Mouse (Mus musculus): ENCODE data around the gene Zranb3. TPM values are rescaled to one million over a fixed set of nuclear protein-coding genes. Genes with fewer than 3 reads are reported as not detected.
A peak's percentile ranks its signal among the peaks of the same experiment; 100 is the strongest.
"Not testable (repeated sequence)": the region's sequence is repeated elsewhere in the genome, so short reads cannot be mapped to it uniquely, and the experiment has no call there.

Zranb3 gene
- total and polyA plus RNA-seq, 2 experiments from 2014 or later: 2.7 to 4.1 TPM

GRCm38 (mm10) chr1:128013698-128014386 is 89.0 kb downstream of the Zranb3 start:
- H3K27me3 ChIP-seq (ENCODE audit: insufficient read depth, low read length): no peaks in the 10 kb centered on the region
- H3K4me2 ChIP-seq (ENCODE audit: low read depth): no peak overlapping the region
- no peak overlapping the region for H3K4me3 ChIP-seq (ENCODE audit: low read depth, low read length)
- peaks cover 6% of the 10 kb centered on the region; the same call in 1 of the 2 replicates for H3K4me1 ChIP-seq (ENCODE audit: insufficient read depth)
- no peak overlapping the region for H3K27ac ChIP-seq (ENCODE audit: low read depth, low read length)
- no peak overlapping the region for H3K9ac ChIP-seq
- no peaks in the 10 kb centered on the region for H3K36me3 ChIP-seq (ENCODE audit: insufficient read depth)
- WGBS: 75% methylated on average over 4 of the region's 4 CpGs
- no peak for ATAC-seq
- no peak for TF ChIP-seq CTCF (IDR thresholded peaks at IDR 0.05; ENCODE audit: low read depth)
- no peak for DNase-seq
- H3K9me3 ChIP-seq (ENCODE audit: low read length): no peaks in the 10 kb centered on the region

GRCm38 (mm10) chr1:128009751-128010150 is 93.1 kb downstream of the Zranb3 start:
- Histone ChIP-seq H3K9ac (no peak overlapping the region), H3K4me3 (ENCODE audit: low read depth, low read length) (no peak overlapping the region), H3K4me1 (ENCODE audit: insufficient read depth) (no peaks in the 10 kb centered on the region), H3K4me2 (ENCODE audit: low read depth) (no peak overlapping the region), H3K27me3 (ENCODE audit: insufficient read depth, low read length) (no peaks in the 10 kb centered on the region), H3K27ac (ENCODE audit: low read depth, low read length) (no peak overlapping the region), H3K36me3 (ENCODE audit: insufficient read depth) (no peaks in the 10 kb centered on the region), H3K9me3 (ENCODE audit: low read length) (no peaks in the 10 kb centered on the region)
- peak; percentile 16 for DNase-seq
- ATAC-seq: peak; percentile 73
- TF ChIP-seq CTCF (IDR thresholded peaks at IDR 0.05; ENCODE audit: low read depth): no peak
- 77% methylated on average over 2 of the region's 2 CpGs for WGBS

- H3K27me3 ChIP-seq (ENCODE audit: insufficient read depth, low read length); H3K4me2 ChIP-seq (ENCODE audit: low read depth); ATAC-seq; H3K9me3 ChIP-seq (ENCODE audit: low read length); DNase-seq; H3K4me3 ChIP-seq (ENCODE audit: low read depth, low read length); H3K36me3 ChIP-seq (ENCODE audit: insufficient read depth); H3K4me1 ChIP-seq (ENCODE audit: insufficient read depth); H3K9ac ChIP-seq; H3K27ac ChIP-seq (ENCODE audit: low read depth, low read length): not testable (repeated sequence)
- WGBS: 91% methylated on average over 11 of the region's 11 CpGs
Measured at GRCm38 (mm10) chr1:128006042-128006600, 96.7 kb downstream of the Zranb3 start.

GRCm38 (mm10) chr1:128004371-128004720 is 98.5 kb downstream of the Zranb3 start:
- DNase-seq (no peak), ATAC-seq (no peak; the same call in 1 of the 2 replicates)
- 63% methylated on average over 2 of the region's 2 CpGs for WGBS
- Histone ChIP-seq H3K27me3 (ENCODE audit: insufficient read depth, low read length) (no peaks in the 10 kb centered on the region), H3K27ac (ENCODE audit: low read depth, low read length) (peak overlapping the region; percentile 75), H3K4me3 (ENCODE audit: low read depth, low read length) (no peak overlapping the region), H3K9ac (no peak overlapping the region), H3K36me3 (ENCODE audit: insufficient read depth) (no peaks in the 10 kb centered on the region), H3K9me3 (ENCODE audit: low read length) (no peaks in the 10 kb centered on the region), H3K4me2 (ENCODE audit: low read depth) (no peak overlapping the region), H3K4me1 (ENCODE audit: insufficient read depth) (peaks cover 3% of the 10 kb centered on the region; the same call in 1 of the 2 replicates)
- TF ChIP-seq CTCF (IDR thresholded peaks at IDR 0.05; ENCODE audit: low read depth): no peak

GRCm38 (mm10) chr1:128003712-128004370 is 99.0 kb downstream of the Zranb3 start:
- no peak for TF ChIP-seq CTCF (IDR thresholded peaks at IDR 0.05; ENCODE audit: low read depth)
- Histone ChIP-seq H3K9ac (no peak overlapping the region), H3K4me1 (ENCODE audit: insufficient read depth) (peaks cover 3% of the 10 kb centered on the region; the same call in 1 of the 2 replicates), H3K4me3 (ENCODE audit: low read depth, low read length) (no peak overlapping the region), H3K27me3 (ENCODE audit: insufficient read depth, low read length) (no peaks in the 10 kb centered on the region), H3K4me2 (ENCODE audit: low read depth) (no peak overlapping the region), H3K27ac (ENCODE audit: low read depth, low read length) (peak overlapping the region; percentile 75), H3K36me3 (ENCODE audit: insufficient read depth) (no peaks in the 10 kb centered on the region), H3K9me3 (ENCODE audit: low read length) (no peaks in the 10 kb centered on the region)
- DNase-seq: peak; percentile 64
- ATAC-seq: peak; percentile 87
- 60% methylated on average over 4 of the region's 4 CpGs for WGBS

- WGBS: 96% methylated on average over 2 of the region's 2 CpGs
- no peak for DNase-seq
- Histone ChIP-seq H3K4me1 (ENCODE audit: insufficient read depth) (peaks cover 3% of the 10 kb centered on the region; the same call in 1 of the 2 replicates), H3K9ac (no peak overlapping the region), H3K9me3 (ENCODE audit: low read length) (no peaks in the 10 kb centered on the region), H3K4me3 (ENCODE audit: low read depth, low read length) (no peak overlapping the region), H3K27me3 (ENCODE audit: insufficient read depth, low read length) (no peaks in the 10 kb centered on the region), H3K36me3 (ENCODE audit: insufficient read depth) (no peaks in the 10 kb centered on the region), H3K27ac (ENCODE audit: low read depth, low read length) (no peak overlapping the region), H3K4me2 (ENCODE audit: low read depth) (no peak overlapping the region)
- TF ChIP-seq CTCF (IDR thresholded peaks at IDR 0.05; ENCODE audit: low read depth): no peak
- ATAC-seq: no peak
Measured at GRCm38 (mm10) chr1:128002159-128002558, 100.7 kb downstream of the Zranb3 start.

GRCm38 (mm10) chr1:128000931-128001330 is 101.9 kb downstream of the Zranb3 start:
- H3K27me3 ChIP-seq (ENCODE audit: insufficient read depth, low read length); H3K4me2 ChIP-seq (ENCODE audit: low read depth); H3K36me3 ChIP-seq (ENCODE audit: insufficient read depth); H3K27ac ChIP-seq (ENCODE audit: low read depth, low read length); H3K4me1 ChIP-seq (ENCODE audit: insufficient read depth); H3K9me3 ChIP-seq (ENCODE audit: low read length); H3K4me3 ChIP-seq (ENCODE audit: low read depth, low read length); DNase-seq; ATAC-seq; H3K9ac ChIP-seq: not testable (repeated sequence)
- 74% methylated on average over 4 of the region's 4 CpGs for WGBS

All from forebrain, postnatal 0 days (tissue).